Mouse (Mus musculus) midbrain, embryonic 10.5 days (tissue): ENCODE measurements around the gene E330009J07Rik. TPM values are rescaled to one million over a fixed set of nuclear protein-coding genes. Genes with fewer than 3 reads are reported as not detected.

ENCODE experiments used
- DNase-seq: peaks from one replicate; pipeline ENCODE4 v3.0.0-alpha.2; 2017; ENCODE audit warnings: low spot score
- H3K27ac ChIP-seq: fragments of 300-500 bp; sonication (generic); replicated peaks from 2 replicates; pipeline ENCODE4 v1.5.1; 2016; ENCODE audit warnings: mild to moderate bottlenecking
- H3K27me3 ChIP-seq: fragments of 300-500 bp; sonication (generic); 2 replicates; pipeline ENCODE4 v1.6.1; 2016; ENCODE audit warnings: low read depth, mild to moderate bottlenecking; ENCODE audit not compliant: poor library complexity, severe bottlenecking
- H3K36me3 ChIP-seq: fragments of 300-500 bp; sonication (generic); 2 replicates; pipeline ENCODE4 v1.6.1; 2016; ENCODE audit warnings: mild to moderate bottlenecking, moderate library complexity
- H3K4me1 ChIP-seq: fragments of 300-500 bp; sonication (generic); 2 replicates; pipeline ENCODE4 v1.6.1; 2016
- H3K4me3 ChIP-seq: fragments of 300-500 bp; sonication (generic); 2 replicates; pipeline ENCODE4 v1.5.1; 2016; ENCODE audit warnings: mild to moderate bottlenecking, moderate library complexity
- H3K9me3 ChIP-seq: fragments of 300-500 bp; sonication (generic); replicated peaks from 2 replicates; pipeline ENCODE4 v1.6.1; 2016; ENCODE audit warnings: mild to moderate bottlenecking
- WGBS: fragments of 180-500 bp; shearing (Covaris S2); methylation state at CpG from one replicate; pipeline ENCODE4 v1.1.7; 2016; 5-methylcytosine and 5-hydroxymethylcytosine counted together
- polyA plus RNA-seq: library from polyadenylated mRNA; unstranded; fragments of >200 nt; fragmentation: Nextera tagmentation; extraction: Ambion mirVana; gene quantifications from 2 replicates; pipeline ENCODE4 v1.2.1, GENCODE M21; 2016

Gene E330009J07Rik
- polyA plus RNA-seq, 1 experiment from 2014 or later = 12.2 TPM

DNA sequence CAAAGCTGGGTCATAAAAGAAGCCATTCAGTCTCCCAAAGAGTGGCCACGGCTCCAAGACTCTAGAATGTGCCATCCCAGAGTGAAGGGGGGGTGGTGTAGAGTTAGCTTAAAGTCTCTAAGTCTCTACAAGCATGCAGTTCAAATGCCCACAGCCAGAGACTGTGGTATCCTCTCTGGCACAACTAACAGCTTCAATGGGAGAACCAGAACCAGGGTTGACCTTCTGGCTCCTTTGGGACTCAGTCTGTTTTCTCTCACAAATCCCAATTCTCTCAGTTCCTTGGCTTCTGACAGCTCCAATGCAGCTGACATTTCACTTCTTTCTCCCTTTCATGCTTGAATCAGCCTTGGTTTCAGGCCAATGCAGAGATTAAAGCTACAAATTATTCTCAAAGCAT is 12.9 kb downstream of the E330009J07Rik start:
- Histone ChIP-seq H3K36me3 (peaks cover 26% of the 10 kb centered on the region), H3K9me3 (no peaks in the 10 kb centered on the region), H3K4me1 (no peaks in the 10 kb centered on the region), H3K27ac (no peak overlapping the region), H3K27me3 (no peaks in the 10 kb centered on the region), H3K4me3 (no peak overlapping the region)
- no peak for DNase-seq
- WGBS = 100% methylated on average over 1 of the region's 1 CpGs

DNA sequence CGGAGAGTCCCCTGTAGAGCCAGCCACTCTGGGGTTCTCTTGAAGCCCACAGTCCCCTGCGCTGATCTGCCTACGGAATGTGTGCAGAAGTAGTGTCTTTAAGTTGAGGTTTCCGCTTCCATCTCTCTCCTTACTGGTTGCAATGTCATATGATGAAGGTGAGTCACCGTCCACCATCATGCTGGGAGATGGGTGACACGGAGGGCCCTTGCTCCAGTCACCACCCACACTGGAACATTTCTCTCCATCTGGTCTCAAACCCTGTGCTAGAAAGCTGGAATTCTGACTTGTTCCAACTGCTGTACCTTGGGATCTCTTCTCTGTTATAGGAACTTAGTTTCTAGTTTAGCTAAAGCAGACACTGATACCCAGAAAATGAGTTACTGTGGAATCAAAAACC is 14.8 kb downstream of the E330009J07Rik start:
- no peaks in the 10 kb centered on the region for H3K9me3 ChIP-seq
- 92% methylated on average over 6 of the region's 6 CpGs for WGBS
- H3K27me3 ChIP-seq = no peaks in the 10 kb centered on the region
- peaks cover 32% of the 10 kb centered on the region for H3K36me3 ChIP-seq
- no peak for DNase-seq
- no peaks in the 10 kb centered on the region for H3K4me1 ChIP-seq
- H3K4me3 ChIP-seq = no peak overlapping the region
- H3K27ac ChIP-seq = no peak overlapping the region

DNA sequence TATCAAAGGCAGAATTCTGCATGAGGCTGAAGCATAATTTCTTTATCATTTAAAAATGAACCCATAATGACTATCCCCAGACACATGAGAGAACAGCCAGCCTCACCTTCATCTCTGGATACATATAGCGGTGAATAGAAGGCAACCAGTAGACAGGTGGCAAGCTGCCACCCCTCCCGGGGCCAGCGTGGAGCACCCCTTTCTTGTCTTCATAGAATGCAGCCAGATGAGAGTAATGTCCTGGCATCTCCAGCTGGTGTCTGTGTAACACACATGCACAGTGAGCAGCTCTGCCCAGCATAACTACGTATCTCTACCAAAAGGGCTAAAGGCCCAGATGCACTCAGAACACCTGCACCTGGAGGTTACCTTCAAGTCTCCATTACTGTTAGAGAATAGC is 17.5 kb downstream of the E330009J07Rik start:
- Histone ChIP-seq H3K27ac (no peak overlapping the region), H3K9me3 (no peaks in the 10 kb centered on the region), H3K4me3 (no peak overlapping the region), H3K4me1 (no peaks in the 10 kb centered on the region), H3K36me3 (peaks cover 41% of the 10 kb centered on the region), H3K27me3 (no peaks in the 10 kb centered on the region)
- WGBS = 94% methylated on average over 4 of the region's 4 CpGs
- no peak for DNase-seq

DNA sequence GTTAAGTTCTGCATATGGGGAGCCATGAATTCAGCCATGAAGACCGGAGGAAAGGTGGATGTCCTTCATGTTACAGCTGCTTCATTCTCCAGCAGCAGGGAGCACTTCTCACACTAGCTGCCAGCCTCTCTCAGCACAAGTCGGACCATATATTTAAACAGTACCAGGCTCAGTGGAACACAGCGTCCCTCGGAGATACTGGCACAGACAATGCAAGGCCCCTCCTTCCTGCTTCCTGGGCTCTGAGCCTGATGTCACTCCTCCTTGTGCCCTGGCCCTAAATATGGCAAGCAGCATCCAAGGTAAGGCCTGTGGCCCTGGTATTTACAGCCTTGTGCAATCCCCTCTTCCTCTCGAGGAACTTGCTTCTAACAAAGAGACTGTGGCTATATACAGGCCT is 20.1 kb downstream of the E330009J07Rik start:
- no peaks in the 10 kb centered on the region for H3K4me1 ChIP-seq
- no peak overlapping the region for H3K4me3 ChIP-seq
- no peaks in the 10 kb centered on the region for H3K9me3 ChIP-seq
- H3K36me3 ChIP-seq = peaks cover 31% of the 10 kb centered on the region
- H3K27ac ChIP-seq = no peak overlapping the region
- no peak for DNase-seq
- WGBS = 88% methylated on average over 5 of the region's 5 CpGs
- H3K27me3 ChIP-seq = no peaks in the 10 kb centered on the region

DNA sequence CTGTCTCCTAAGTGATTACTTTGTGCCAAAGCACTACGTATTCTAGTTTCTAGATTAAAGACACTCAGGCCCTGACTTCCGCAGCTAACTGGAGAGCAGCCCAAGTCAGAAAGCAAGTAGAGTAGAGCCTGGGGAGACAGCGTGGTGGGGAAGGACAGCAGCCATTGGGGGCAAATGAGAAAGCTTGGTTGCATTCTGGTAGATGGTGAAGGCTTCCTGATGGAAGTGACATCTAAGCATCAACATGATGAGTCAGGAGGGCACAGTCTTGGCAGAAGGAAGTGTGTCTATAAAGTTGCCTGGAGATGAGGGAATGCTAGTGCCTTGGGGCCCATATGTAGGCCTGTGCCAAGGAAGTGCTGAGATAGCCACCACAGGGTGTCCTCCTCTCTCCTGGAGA is 22.4 kb downstream of the E330009J07Rik start:
- Histone ChIP-seq H3K27me3 (no peaks in the 10 kb centered on the region), H3K4me3 (no peak overlapping the region), H3K9me3 (no peaks in the 10 kb centered on the region), H3K27ac (no peak overlapping the region), H3K36me3 (peaks cover 38% of the 10 kb centered on the region), H3K4me1 (no peaks in the 10 kb centered on the region)
- no peak for DNase-seq
- WGBS = 94% methylated on average over 3 of the region's 3 CpGs

DNA sequence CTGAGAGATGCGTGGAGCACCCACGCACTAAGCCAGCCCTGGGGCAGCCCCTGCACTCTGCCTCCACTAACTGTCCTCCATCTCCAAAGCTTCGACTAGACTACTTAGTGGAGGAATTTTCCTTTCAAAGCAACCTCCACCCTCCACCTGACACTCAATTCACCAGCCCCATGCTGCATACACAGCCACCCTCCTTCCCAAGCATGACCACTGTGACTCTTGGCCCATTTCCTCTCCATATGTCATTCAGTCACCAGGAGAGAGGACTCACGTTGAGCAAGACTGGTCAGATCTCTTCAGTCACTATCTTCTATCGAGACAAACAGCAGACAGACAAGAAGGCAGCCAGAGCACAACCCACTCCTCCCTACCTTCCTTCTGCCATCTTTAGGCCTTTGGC is 22.9 kb downstream of the E330009J07Rik start:
- WGBS = 91% methylated on average over 5 of the region's 5 CpGs
- H3K9me3 ChIP-seq = no peaks in the 10 kb centered on the region
- no peak overlapping the region for H3K4me3 ChIP-seq
- DNase-seq = no peak
- no peaks in the 10 kb centered on the region for H3K4me1 ChIP-seq
- H3K27ac ChIP-seq = no peak overlapping the region
- peaks cover 38% of the 10 kb centered on the region for H3K36me3 ChIP-seq
- H3K27me3 ChIP-seq = no peaks in the 10 kb centered on the region

DNA sequence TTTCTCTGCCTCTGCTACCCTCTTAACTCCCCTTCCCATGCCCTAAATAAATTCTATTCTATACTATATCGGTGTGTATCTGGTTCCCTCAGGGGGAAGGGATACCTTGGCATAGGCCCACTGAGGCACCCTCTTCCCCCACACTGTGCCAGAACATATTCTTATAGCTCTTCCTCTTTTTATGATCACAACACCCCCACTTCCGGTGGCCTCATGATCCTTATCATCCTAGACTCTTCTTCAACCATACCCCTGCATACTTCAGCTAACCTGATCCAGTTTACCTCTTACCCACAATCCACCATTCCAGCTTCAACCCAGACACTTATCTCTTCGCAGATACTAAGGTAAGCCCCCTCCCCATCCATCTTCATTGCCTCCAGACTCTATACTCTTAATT is 24.9 kb downstream of the E330009J07Rik start:
- Histone ChIP-seq H3K27me3 (no peaks in the 10 kb centered on the region), H3K36me3 (peaks cover 51% of the 10 kb centered on the region)

DNA sequence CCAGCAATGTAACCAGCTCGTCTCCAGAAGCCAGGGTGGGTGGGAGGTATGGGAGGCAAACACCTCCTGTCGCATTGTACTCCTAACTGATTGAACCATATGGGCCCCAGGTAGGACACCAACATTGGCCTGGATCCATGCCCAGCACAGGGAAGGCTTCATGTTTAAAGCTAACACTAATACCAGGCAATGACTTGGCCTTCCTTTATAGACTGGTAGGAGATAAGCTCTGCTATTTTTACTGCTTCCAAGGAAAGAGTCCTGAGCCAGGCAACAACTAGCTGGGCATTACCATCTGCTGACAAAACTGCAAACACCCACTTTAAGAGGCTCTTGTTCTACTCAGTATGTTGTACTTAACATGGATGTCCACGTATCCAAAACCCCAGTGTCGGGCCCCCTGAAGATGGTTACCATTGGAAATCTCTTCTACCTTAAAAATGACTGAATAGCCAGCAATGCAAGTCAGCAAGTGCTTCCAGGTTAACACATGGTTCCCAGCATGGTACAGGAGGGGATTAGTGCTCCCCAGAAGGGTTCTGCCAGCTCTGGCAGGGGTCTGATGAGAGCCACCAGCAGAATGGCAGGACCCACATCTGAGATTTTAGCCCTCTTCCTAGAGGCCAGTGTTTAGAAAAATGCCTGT is 32.2 kb downstream of the E330009J07Rik start:
- WGBS = 95% methylated on average over 4 of the region's 4 CpGs

More for the DNA sequence above, 24.9 kb downstream of the E330009J07Rik start:
- no peaks in the 10 kb centered on the region for H3K9me3 ChIP-seq
- no peak overlapping the region for H3K27ac ChIP-seq
- 94% methylated on average over 3 of the region's 3 CpGs for WGBS
- DNase-seq = no peak
- H3K4me1 ChIP-seq = no peaks in the 10 kb centered on the region
- no peak overlapping the region for H3K4me3 ChIP-seq

DNA sequence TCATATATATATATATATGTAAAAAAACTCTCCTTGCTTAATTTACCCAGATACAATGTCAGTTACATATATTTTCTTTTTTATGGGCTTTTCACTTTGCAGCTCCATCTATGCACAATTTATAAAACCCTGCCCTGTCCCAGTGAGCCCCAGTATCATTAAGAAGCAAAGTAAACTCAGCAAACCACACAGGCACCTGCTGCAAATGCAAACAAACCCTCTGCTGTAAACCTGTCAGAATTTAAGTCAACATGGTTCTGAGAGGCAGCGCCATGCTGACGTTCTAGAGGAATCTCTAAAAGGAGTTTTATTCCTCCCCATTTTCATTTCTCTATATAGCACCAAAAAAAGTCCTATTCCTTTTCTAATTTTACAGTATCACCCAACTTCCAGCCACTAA is 33.9 kb downstream of the E330009J07Rik start:
- no peak for DNase-seq
- WGBS = 94% methylated on average over 2 of the region's 2 CpGs
- Histone ChIP-seq H3K4me3 (no peak overlapping the region), H3K27me3 (no peaks in the 10 kb centered on the region), H3K36me3 (peaks cover 89% of the 10 kb centered on the region), H3K27ac (no peak overlapping the region), H3K9me3 (peaks cover 4% of the 10 kb centered on the region; the same call in 1 of the 2 replicates), H3K4me1 (no peaks in the 10 kb centered on the region)

More for the DNA sequence above, 32.2 kb downstream of the E330009J07Rik start:
- Histone ChIP-seq H3K36me3 (peaks cover 89% of the 10 kb centered on the region), H3K4me3 (no peak overlapping the region), H3K27ac (no peak overlapping the region), H3K9me3 (peaks cover 2% of the 10 kb centered on the region; the same call in 1 of the 2 replicates), H3K27me3 (no peaks in the 10 kb centered on the region), H3K4me1 (no peaks in the 10 kb centered on the region)
- DNase-seq = no peak

DNA sequence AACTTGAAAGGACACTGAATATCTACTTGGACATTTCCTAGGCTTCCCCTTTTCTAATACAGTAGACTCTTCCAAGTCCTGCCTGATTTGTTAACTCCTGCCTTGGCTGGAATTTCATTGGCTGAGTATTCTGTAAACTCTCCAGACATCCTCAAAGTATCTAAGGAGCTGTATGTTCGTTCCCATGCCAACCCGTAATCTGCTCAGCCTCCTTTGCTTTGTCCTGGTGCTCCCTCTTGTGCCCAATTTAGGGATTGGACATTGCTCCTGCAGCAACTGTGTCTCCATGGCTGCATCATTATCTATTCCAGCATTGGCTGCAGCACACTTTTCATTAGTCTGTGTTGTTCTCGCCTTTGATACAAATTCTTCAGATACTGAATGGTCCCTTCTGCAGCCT is 42.7 kb downstream of the E330009J07Rik start:
- Histone ChIP-seq H3K27me3 (no peaks in the 10 kb centered on the region), H3K36me3 (peaks cover 37% of the 10 kb centered on the region), H3K27ac (no peak overlapping the region), H3K4me1 (peaks cover 10% of the 10 kb centered on the region), H3K9me3 (no peaks in the 10 kb centered on the region; the same call in 1 of the 2 replicates), H3K4me3 (no peak overlapping the region)
- peak; percentile 78 for DNase-seq
- WGBS = 20% methylated on average over 3 of the region's 3 CpGs

DNA sequence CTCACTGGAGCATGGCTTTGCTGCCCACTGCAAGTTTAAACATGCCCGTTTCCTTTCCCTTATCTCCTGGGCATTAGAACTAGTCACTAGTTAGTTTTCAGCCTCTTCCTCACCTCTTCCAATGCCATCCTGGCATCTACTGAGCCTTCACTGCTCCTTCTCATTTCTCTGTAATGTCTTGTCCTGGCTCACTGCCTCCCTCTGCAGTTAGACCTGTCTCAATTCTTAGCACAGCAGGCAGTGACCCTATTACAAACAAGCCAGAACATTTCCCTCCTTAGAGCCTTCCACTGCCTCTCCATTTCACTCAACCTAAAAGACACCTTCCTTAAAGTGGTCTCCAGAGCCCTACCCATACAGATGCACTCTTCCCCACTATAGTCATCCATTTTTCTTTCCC is 45.0 kb downstream of the E330009J07Rik start:
- H3K4me3 ChIP-seq = no peak overlapping the region
- H3K27ac ChIP-seq = no peak overlapping the region
- H3K9me3 ChIP-seq = no peaks in the 10 kb centered on the region
- DNase-seq = no peak
- peaks cover 34% of the 10 kb centered on the region for H3K36me3 ChIP-seq
- no peaks in the 10 kb centered on the region for H3K27me3 ChIP-seq
- peaks cover 10% of the 10 kb centered on the region for H3K4me1 ChIP-seq
- 88% methylated on average over 1 of the region's 1 CpGs for WGBS

DNA sequence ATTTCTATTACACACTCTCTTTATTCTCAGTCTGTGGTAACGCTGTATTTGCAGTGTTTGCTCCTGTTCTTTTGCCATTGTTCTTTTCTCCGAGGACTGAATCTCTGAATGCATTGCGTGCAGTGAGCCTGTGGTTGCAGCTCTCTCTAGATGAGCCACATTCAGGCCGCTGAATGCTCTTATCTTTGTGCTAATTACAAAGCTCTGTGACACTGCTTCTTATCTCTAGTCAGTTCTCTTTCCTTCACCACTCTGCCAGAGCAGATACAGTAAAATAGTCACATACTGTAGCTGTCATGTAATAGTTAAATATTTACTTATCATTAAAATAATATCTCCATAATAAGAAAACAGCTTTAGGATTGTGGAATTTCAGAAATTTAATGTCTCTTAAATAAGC is 47.3 kb downstream of the E330009J07Rik start:
- 67% methylated on average over 4 of the region's 4 CpGs for WGBS
- no peak for DNase-seq
- H3K4me1 ChIP-seq = peaks cover 9% of the 10 kb centered on the region
- no peaks in the 10 kb centered on the region for H3K9me3 ChIP-seq
- no peaks in the 10 kb centered on the region for H3K27me3 ChIP-seq
- H3K27ac ChIP-seq = no peak overlapping the region
- H3K36me3 ChIP-seq = peaks cover 21% of the 10 kb centered on the region
- no peak overlapping the region for H3K4me3 ChIP-seq

DNA sequence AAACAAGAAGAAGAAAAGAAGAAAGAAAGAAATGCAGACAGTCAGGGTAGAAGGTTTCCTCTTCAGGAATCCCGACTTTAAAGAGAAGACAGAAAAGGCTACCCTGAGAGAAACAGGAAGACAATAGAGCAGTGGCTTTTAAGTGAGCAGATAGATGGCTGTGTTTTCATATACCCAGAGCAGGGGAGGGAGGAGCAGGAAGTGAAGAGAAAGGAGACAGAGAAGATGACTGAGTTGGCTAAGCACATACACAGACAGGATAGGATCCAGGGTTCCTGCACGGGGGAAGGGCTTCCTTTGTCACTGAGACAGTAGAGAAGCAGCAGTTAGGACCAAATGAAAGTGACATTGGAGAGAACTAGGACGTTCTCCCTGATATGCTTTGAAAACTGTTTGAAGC is 50.3 kb downstream of the E330009J07Rik start:
- H3K4me3 ChIP-seq = no peak overlapping the region
- no peak for DNase-seq
- H3K27ac ChIP-seq = peak overlapping the region; percentile 28; the same call in 1 of the 2 replicates
- no peaks in the 10 kb centered on the region for H3K9me3 ChIP-seq
- peaks cover 31% of the 10 kb centered on the region for H3K36me3 ChIP-seq
- WGBS = 75% methylated on average over 3 of the region's 3 CpGs
- H3K27me3 ChIP-seq = no peaks in the 10 kb centered on the region
- H3K4me1 ChIP-seq = no peaks in the 10 kb centered on the region; the same call in 1 of the 2 replicates
